Comparison of ENCODE assay signal across 13 mouse cellular contexts in the genomic region with DNA sequence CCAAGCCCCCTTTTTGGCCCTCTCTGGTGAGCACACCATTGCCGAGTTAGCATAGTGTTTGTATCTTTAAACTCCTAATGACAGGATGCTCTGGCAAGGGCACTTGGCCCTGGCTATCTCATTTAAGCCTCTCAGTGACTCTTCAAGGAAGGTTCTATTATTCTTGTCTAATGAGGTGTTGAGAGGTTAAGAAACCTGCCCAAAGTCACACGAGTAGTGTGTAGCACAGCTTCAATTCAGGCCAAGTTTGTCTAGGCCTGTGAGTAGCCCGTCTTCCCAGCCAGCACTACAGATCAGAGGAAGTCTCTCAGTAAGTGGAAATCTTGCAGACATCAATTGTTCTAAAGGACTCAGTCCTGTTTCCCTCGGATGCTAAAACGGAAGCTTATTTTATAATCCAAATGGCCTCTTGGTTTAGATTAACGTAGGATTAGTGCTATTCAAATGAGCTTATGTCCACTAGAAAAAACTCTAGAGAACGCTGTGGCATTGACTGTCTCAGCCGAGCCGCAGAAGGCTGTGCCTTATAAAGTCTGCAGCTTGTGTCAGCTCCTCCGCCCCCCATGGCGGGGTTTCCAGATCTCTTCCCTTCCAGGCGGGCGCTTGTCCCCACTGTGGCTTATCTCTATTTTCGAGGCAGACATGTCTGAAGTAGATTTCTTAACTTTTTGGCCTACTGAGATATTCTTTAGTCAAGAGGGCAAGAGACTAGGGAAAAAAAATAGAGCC. TPM values are rescaled to one million over a fixed set of nuclear protein-coding genes. Genes with fewer than 3 reads are reported as not detected.
DNase-seq lines count a peak whose midpoint lies in the region; ATAC-seq and TF ChIP-seq lines count a peak whose summit lies in the region.
"Had no signal": no experiment of that assay in that cellular context is flagged by ENCODE, and none has a peak within 500 bp of the region (broad histone marks: within the 10 kb centered on the region; RNA-seq: fewer than 3 reads in every experiment).

No protein-coding gene starts in this region.

- no peaks in the 10 kb centered on the region for H3K36me3 ChIP-seq in kidney, embryonic 14.5 days (ENCODE audit: control insufficient read depth, insufficient read depth, low read length)
- H3K36me3 ChIP-seq: neural tube, embryonic 12.5 days had no signal

- no peaks in the 10 kb centered on the region for H3K27me3 ChIP-seq in kidney, embryonic 14.5 days (ENCODE audit: control insufficient read depth, insufficient read depth, low read length)
- H3K27me3 ChIP-seq: embryonic facial prominence, embryonic 12.5 days; neural tube, embryonic 12.5 days; Patski had no signal

- 62% methylated on average over 14 of the region's 14 CpGs for WGBS in kidney, embryonic 14.5 days
- 42% methylated on average over 14 of the region's 14 CpGs for WGBS in olfactory bulb, adult 2 months

- peak; percentile 53 to 65 for DNase-seq in cerebellum, postnatal 10 days
- DNase-seq in cerebellum, postnatal 4 days (ENCODE audit: low spot score in 2 of 2), result no peak
- no peak for DNase-seq in kidney, postnatal 4 days
- DNase-seq in liver, result peak; percentile 83
- DNase-seq in right cerebral cortex, postnatal 14 days, result no peak
- no peak for DNase-seq in layer of hippocampus, adult 9-10 months (ENCODE audit: low spot score)
- DNase-seq: kidney, adult 11 months; lung, adult 2 months had no signal

- no peak for TF ChIP-seq CTCF in olfactory bulb, adult 2 months (IDR thresholded peaks at IDR 0.05; ENCODE audit: insufficient read depth, low read depth, low read length)

- no peak overlapping the region for H3K9ac ChIP-seq in kidney, embryonic 14.5 days (ENCODE audit: low read depth, low read length)
- H3K9ac ChIP-seq: embryonic facial prominence, embryonic 12.5 days; neural tube, embryonic 12.5 days had no signal

- peaks cover 11% of the 10 kb centered on the region for H3K4me1 ChIP-seq in kidney, embryonic 14.5 days (ENCODE audit: control insufficient read depth, insufficient read depth, low read length)
- peaks cover 46% of the 10 kb centered on the region for H3K4me1 ChIP-seq in olfactory bulb, adult 2 months (ENCODE audit: control insufficient read depth, insufficient read depth, low read length)

- no peaks in the 10 kb centered on the region for H3K9me3 ChIP-seq in kidney, embryonic 14.5 days (ENCODE audit: control insufficient read depth, low read length)
- H3K9me3 ChIP-seq: embryonic facial prominence, embryonic 12.5 days; neural tube, embryonic 12.5 days had no signal

- TF ChIP-seq POLR2A in olfactory bulb, adult 2 months (IDR thresholded peaks at IDR 0.05; ENCODE audit: insufficient read depth, low read depth, low read length), result no peak

- ATAC-seq in kidney, embryonic 14.5 days (ENCODE audit: low FRiP score, low TSS enrichment), result 0 out of 2 replicates have a peak, but pooled peaks have one; percentile 20

- no peak overlapping the region for H3K4me2 ChIP-seq in kidney, embryonic 14.5 days (replicated peaks; ENCODE audit: low read depth, low read length)
- H3K4me2 ChIP-seq: embryonic facial prominence, embryonic 12.5 days; neural tube, embryonic 12.5 days had no signal

- H3K4me3 ChIP-seq in kidney, embryonic 14.5 days (ENCODE audit: low read length), result no peak overlapping the region
- no peak overlapping the region for H3K4me3 ChIP-seq in olfactory bulb, adult 2 months (ENCODE audit: insufficient read depth, low read depth, low read length)
- H3K4me3 ChIP-seq: embryonic facial prominence, embryonic 12.5 days; neural tube, embryonic 12.5 days had no signal

- H3K27ac ChIP-seq in kidney, embryonic 14.5 days (ENCODE audit: low read depth, low read length), result no peak overlapping the region
- peak overlapping the region; percentile 73; the same call in 1 of the 2 replicates for H3K27ac ChIP-seq in olfactory bulb, adult 2 months (ENCODE audit: insufficient read depth, low read depth, low read length)
- H3K27ac ChIP-seq: embryonic facial prominence, embryonic 12.5 days; neural tube, embryonic 12.5 days had no signal

RNA-seq across cellular contexts. Expression of a gene that starts 11.3 kb away (rescaled TPM):
- polyA plus RNA-seq in kidney, embryonic 14.5 days (2014; fragmentation: Nextera tagmentation; extraction: Ambion mirVana), result 10.2 and 12.6 TPM in 2 replicates
- polyA plus RNA-seq in olfactory bulb, adult 2 months (2012; ENCODE audit: insufficient read depth, insufficient read length, low replicate concordance, missing spikeins), result not detected in 2 replicates

Comparison
In these comparisons a context has a peak if more than half of its experiments do, and no peak if none do; other contexts are left out.
1. DNase-seq: peak in cerebellum, postnatal 10 days (2 of 2) and liver (single experiment); none in cerebellum, postnatal 4 days (0 of 2), kidney, postnatal 4 days (0 of 2), right cerebral cortex, postnatal 14 days (single experiment) and layer of hippocampus, adult 9-10 months (single experiment).